13 mouse cellular contexts compared by ENCODE assay signal in genomic region chr13:55843700-55844099, GRCm38 (mm10). TPM values are rescaled to one million over a fixed set of nuclear protein-coding genes. Genes with fewer than 3 reads are reported as not detected.
DNase-seq lines count a peak whose midpoint lies in the region; ATAC-seq and TF ChIP-seq lines count a peak whose summit lies in the region.
"Had no signal": no experiment of that assay in that cellular context is flagged by ENCODE, and none has a peak within 500 bp of the region (broad histone marks: within the 10 kb centered on the region; RNA-seq: fewer than 3 reads in every experiment).

No protein-coding gene starts in this region.

- no peak for DNase-seq in left cerebral cortex, adult 2 months (ENCODE audit: extremely low spot score in 1 of 2, low spot score in 2 of 2)
- no peak for DNase-seq in left cerebral cortex, adult 18-20 months (ENCODE audit: low spot score in 2 of 2)
- peak; percentile 31 for DNase-seq in 416B (ENCODE audit: low read depth)
- DNase-seq in c-Kit-positive CD71-positive TER-119-negative erythroid progenitor cells, embryonic 14.5 days (ENCODE audit: low read depth): peak; percentile 7
- DNase-seq in adipocyte (ENCODE audit: low spot score): no peak
- DNase-seq: kidney, postnatal 36 days; left cerebral cortex, postnatal 4 days had no signal

- peak; percentile 46 for TF ChIP-seq CTCF in left cerebral cortex, adult 2 months (IDR thresholded peaks at IDR 0.05)
- TF ChIP-seq CTCF in E14TG2a.4 (conservative IDR thresholded peaks at IDR 0.05; ENCODE audit: low read length): peak; percentile 97

- no peak for ATAC-seq in kidney, embryonic 15.5 days (replicated peaks; ENCODE audit: low FRiP score)
- ATAC-seq: forebrain, embryonic 16.5 days had no signal

- H3K9ac ChIP-seq in kidney, embryonic 15.5 days: no peak overlapping the region
- H3K9ac ChIP-seq: embryonic facial prominence, embryonic 12.5 days; hindbrain, embryonic 14.5 days had no signal

- peaks cover 84% of the 10 kb centered on the region for H3K27me3 ChIP-seq in E14TG2a.4 (ENCODE audit: insufficient read depth, low read length)
- peaks cover 91% of the 10 kb centered on the region for H3K27me3 ChIP-seq in kidney, embryonic 15.5 days

- H3K4me2 ChIP-seq in kidney, embryonic 15.5 days: no peak overlapping the region
- H3K4me2 ChIP-seq: embryonic facial prominence, embryonic 12.5 days; hindbrain, embryonic 14.5 days had no signal

- no peaks in the 10 kb centered on the region for H3K9me3 ChIP-seq in E14TG2a.4 (ENCODE audit: low read length)
- no peaks in the 10 kb centered on the region for H3K9me3 ChIP-seq in kidney, embryonic 15.5 days (replicated peaks)
- H3K9me3 ChIP-seq: embryonic facial prominence, embryonic 12.5 days had no signal

- H3K27ac ChIP-seq in left cerebral cortex, adult 2 months: no peak overlapping the region
- H3K27ac ChIP-seq in kidney, embryonic 15.5 days: no peak overlapping the region
- H3K27ac ChIP-seq: embryonic facial prominence, embryonic 12.5 days; hindbrain, embryonic 14.5 days had no signal

- peaks cover 14% of the 10 kb centered on the region; the same call in 1 of the 2 replicates for H3K4me1 ChIP-seq in E14TG2a.4 (replicated peaks; ENCODE audit: low read depth, low read length)
- H3K4me1 ChIP-seq in kidney, embryonic 15.5 days: peaks cover 19% of the 10 kb centered on the region

- H3K36me3 ChIP-seq in E14TG2a.4 (ENCODE audit: insufficient read depth, low read length): no peaks in the 10 kb centered on the region
- H3K36me3 ChIP-seq in kidney, embryonic 15.5 days: no peaks in the 10 kb centered on the region
- H3K36me3 ChIP-seq: embryonic facial prominence, embryonic 12.5 days had no signal

- intact Hi-C loops in left cerebral cortex, adult 2 months (cut with DNase I): no loop called here

- no peak overlapping the region for H3K4me3 ChIP-seq in left cerebral cortex, adult 2 months
- no peak overlapping the region for H3K4me3 ChIP-seq in E14TG2a.4 (replicated peaks; ENCODE audit: low read length)
- no peak overlapping the region for H3K4me3 ChIP-seq in kidney, embryonic 15.5 days (replicated peaks)
- H3K4me3 ChIP-seq: embryonic facial prominence, embryonic 12.5 days had no signal

- 89% methylated on average over 1 of the region's 1 CpGs for WGBS in kidney, embryonic 15.5 days

RNA-seq across cellular contexts. Expression of gene Pitx1, which starts 7.7 kb away (rescaled TPM):
- not detected for total RNA-seq in left cerebral cortex, adult 2 months (2021)
- not detected for total RNA-seq in left cerebral cortex, adult 18-20 months (2021)
- 2.0 and 3.6 TPM in 2 replicates for polyA plus RNA-seq in kidney, embryonic 15.5 days (2015; fragmentation: Nextera tagmentation; extraction: Ambion mirVana)
- total RNA-seq: heart, adult 8-10 months; left cerebral cortex, postnatal 4 days had no signal
- polyA plus RNA-seq: forebrain, embryonic 16.5 days; hindbrain, embryonic 14.5 days had no signal

RNA-seq across cellular contexts. Expression of gene Catsper3, which starts 59.3 kb away (rescaled TPM):
- total RNA-seq in left cerebral cortex, adult 2 months (2021): under 1 TPM; 0.25 to 0.44 TPM
- under 1 TPM in 1 of 2 experiments, not detected in 1; 0.37 TPM for total RNA-seq in left cerebral cortex, adult 18-20 months (2021)
- not detected in 2 replicates for polyA plus RNA-seq in kidney, embryonic 15.5 days (2015; fragmentation: Nextera tagmentation; extraction: Ambion mirVana)
- polyA plus RNA-seq: embryonic facial prominence, embryonic 12.5 days; forebrain, embryonic 16.5 days; hindbrain, embryonic 14.5 days had no signal

Comparison
In these comparisons a context has a peak if more than half of its experiments do, and no peak if none do; other contexts are left out.
1. DNase-seq: peak in 416B (single experiment) and c-Kit-positive CD71-positive TER-119-negative erythroid progenitor cells, embryonic 14.5 days (single experiment); none in left cerebral cortex, adult 2 months (0 of 2), left cerebral cortex, adult 18-20 months (0 of 2) and adipocyte (single experiment).